Mouse (Mus musculus) midbrain, embryonic 14.5 days (tissue): ENCODE results near the gene Stpg3. TPM values are rescaled to one million over a fixed set of nuclear protein-coding genes. Genes with fewer than 3 reads are reported as not detected.

Experiments used
- ATAC-seq: fragments of 200-750 bp; cut with Nextera tagmentation; 2 replicates; pipeline ENCODE4 v1.8.0; 2017; ENCODE audit warnings: moderate number of reproducible peaks, moderate library complexity; ENCODE audit not compliant: low FRiP score, low TSS enrichment
- DNase-seq: peaks from one replicate; pipeline ENCODE4 v3.0.0-alpha.2; 2015
- H3K27ac ChIP-seq: fragments of 300-500 bp; sonication (generic); replicated peaks from 2 replicates; pipeline ENCODE4 v1.5.1; 2014; ENCODE audit warnings: mild to moderate bottlenecking, low read depth, low read length, moderate library complexity
- H3K27me3 ChIP-seq: fragments of 300-500 bp; sonication (generic); 2 replicates; pipeline ENCODE4 v1.6.1; 2014; ENCODE audit warnings: low read length, control low read depth, mixed read lengths; ENCODE audit not compliant: control insufficient read depth, insufficient read depth
- H3K36me3 ChIP-seq: fragments of 300-500 bp; sonication (generic); 2 replicates; pipeline ENCODE4 v1.6.1; 2014; ENCODE audit warnings: low read length, control low read depth; ENCODE audit not compliant: control insufficient read depth, insufficient read depth
- H3K4me1 ChIP-seq: fragments of 300-500 bp; sonication (generic); 2 replicates; pipeline ENCODE4 v1.6.1; 2014; ENCODE audit warnings: mild to moderate bottlenecking, antibody characterized with exemption, low read length, control low read depth; ENCODE audit not compliant: control insufficient read depth, insufficient read depth
- H3K4me2 ChIP-seq: fragments of 300-500 bp; sonication (generic); 2 replicates; pipeline ENCODE4 v1.6.1; 2014; ENCODE audit warnings: mild to moderate bottlenecking, low read length, moderate library complexity
- H3K4me3 ChIP-seq: fragments of 300-500 bp; sonication (generic); replicated peaks from 2 replicates; pipeline ENCODE4 v1.5.1; 2014; ENCODE audit warnings: low read depth, low read length
- H3K9ac ChIP-seq: fragments of 300-500 bp; sonication (generic); replicated peaks from 2 replicates; pipeline ENCODE4 v1.6.1; 2014; ENCODE audit warnings: mild to moderate bottlenecking, low read length, moderate library complexity
- H3K9me3 ChIP-seq: fragments of 300-500 bp; sonication (generic); 2 replicates; pipeline ENCODE4 v1.6.1; 2016; ENCODE audit warnings: low read length, control low read depth, mixed read lengths; ENCODE audit not compliant: control insufficient read depth
- WGBS: fragments of 180-500 bp; shearing (Covaris S2); extraction: QIAGEN DNeasy Blood & Tissue Kit; methylation state at CpG from one replicate; pipeline ENCODE4 v1.1.7; 2014; 5-methylcytosine and 5-hydroxymethylcytosine counted together
- polyA plus RNA-seq: library from polyadenylated mRNA; unstranded; fragments of >200 nt; fragmentation: Nextera tagmentation; extraction: Ambion mirVana; gene quantifications from 2 replicates; pipeline ENCODE4 v1.2.1, GENCODE M21; 2014

Gene Stpg3
- polyA plus RNA-seq, 1 experiment from 2014 or later = 0.16 TPM

- peak; percentile 10; the same call in 1 of the 2 replicates for ATAC-seq
- Histone ChIP-seq H3K27me3 (no peaks in the 10 kb centered on the region), H3K4me2 (peak overlapping the region; percentile 85), H3K9ac (0 out of 2 replicates have a peak overlapping the region, but pooled peaks have one; percentile 69), H3K36me3 (no peaks in the 10 kb centered on the region), H3K4me3 (peak overlapping the region; percentile 48; the same call in 1 of the 2 replicates), H3K27ac (peak overlapping the region; percentile 66), H3K4me1 (peaks cover 27% of the 10 kb centered on the region), H3K9me3 (no peaks in the 10 kb centered on the region)
- WGBS = 6% methylated on average over 2 of the region's 2 CpGs
- no peak for DNase-seq
Observed at GRCm38 (mm10) chr2:25168665-25168978, 45.8 kb downstream of the Stpg3 start.

- no peaks in the 10 kb centered on the region for H3K9me3 ChIP-seq
- under 1% methylated on average over 41 of the region's 41 CpGs for WGBS
- H3K27me3 ChIP-seq = no peaks in the 10 kb centered on the region
- DNase-seq (peak; percentile 84), ATAC-seq (peak; percentile 80)
- peak overlapping the region; percentile 66 for H3K27ac ChIP-seq
- peak overlapping the region; percentile 69 for H3K9ac ChIP-seq
- peaks cover 32% of the 10 kb centered on the region for H3K4me1 ChIP-seq
- peak overlapping the region; percentile 85 for H3K4me2 ChIP-seq
- H3K36me3 ChIP-seq = no peaks in the 10 kb centered on the region
- peak overlapping the region; percentile 48 for H3K4me3 ChIP-seq
Observed at GRCm38 (mm10) chr2:25167919-25168664, 46.3 kb downstream of the Stpg3 start.

- peak; percentile 48 for DNase-seq
- ATAC-seq = peak; percentile 28
- Histone ChIP-seq H3K4me3 (peak overlapping the region; percentile 48), H3K27me3 (no peaks in the 10 kb centered on the region), H3K4me1 (peaks cover 33% of the 10 kb centered on the region), H3K9me3 (no peaks in the 10 kb centered on the region), H3K9ac (peak overlapping the region; percentile 69), H3K27ac (peak overlapping the region; percentile 66), H3K4me2 (peak overlapping the region; percentile 85), H3K36me3 (no peaks in the 10 kb centered on the region)
- WGBS = 12% methylated on average over 4 of the region's 4 CpGs
Observed at GRCm38 (mm10) chr2:25167481-25167880, 47.0 kb downstream of the Stpg3 start.

Other genes starting within 250 kb of the Stpg3 start
- gene Mrpl41, start 239.5 kb downstream of the Stpg3 start, polyA plus RNA-seq = 160 and 178 TPM in 2 replicates
- gene Pnpla7, start 238.6 kb downstream of the Stpg3 start, polyA plus RNA-seq = 2.3 and 4.4 TPM in 2 replicates
- gene Nsmf, start 160.3 kb downstream of the Stpg3 start, polyA plus RNA-seq = 99.3 and 125 TPM in 2 replicates
- not detected in 2 replicates for gene Entpd8, start 134.3 kb downstream of the Stpg3 start, polyA plus RNA-seq
- gene Noxa1, start 119.5 kb downstream of the Stpg3 start, polyA plus RNA-seq = not detected in 2 replicates
- 13.0 and 20.8 TPM in 2 replicates for gene Nrarp, start 33.9 kb downstream of the Stpg3 start, polyA plus RNA-seq
- 0.66 and 1.1 TPM in 2 replicates for gene Tor4a, start 17.8 kb downstream of the Stpg3 start, polyA plus RNA-seq
- gene Nelfb, start 3.1 kb downstream of the Stpg3 start, polyA plus RNA-seq = 82.6 and 98.7 TPM in 2 replicates
- gene Fam166a, start 4.1 kb upstream of the Stpg3 start, polyA plus RNA-seq = not detected in 2 replicates
- 319 and 339 TPM in 2 replicates for gene Tubb4b, start 10.1 kb upstream of the Stpg3 start, polyA plus RNA-seq
- gene Slc34a3, start 19.7 kb upstream of the Stpg3 start, polyA plus RNA-seq = not detected in 2 replicates
- not detected in 2 replicates for gene Rnf224, start 22.1 kb upstream of the Stpg3 start, polyA plus RNA-seq
- gene Rnf208, start 27.6 kb upstream of the Stpg3 start, polyA plus RNA-seq = 138 and 147 TPM in 2 replicates
- gene Cysrt1, start 27.8 kb upstream of the Stpg3 start, polyA plus RNA-seq = not detected in 2 replicates
- 3.7 and 5.1 TPM in 2 replicates for gene AL732309.1, start 32.2 kb upstream of the Stpg3 start, polyA plus RNA-seq
- 11.3 and 12.9 TPM in 2 replicates for gene Tmem203, start 40.8 kb upstream of the Stpg3 start, polyA plus RNA-seq
- gene Tprn, start 48.0 kb upstream of the Stpg3 start, polyA plus RNA-seq = 13.1 and 13.3 TPM in 2 replicates
- gene Ssna1, start 57.8 kb upstream of the Stpg3 start, polyA plus RNA-seq = 196 TPM in 2 replicates
- 112 and 117 TPM in 2 replicates for gene Anapc2, start 57.8 kb upstream of the Stpg3 start, polyA plus RNA-seq
- not detected in 2 replicates for gene Tmem210, start 73.5 kb upstream of the Stpg3 start, polyA plus RNA-seq
- 0.30 TPM in 1 of 2 replicates, not detected in the other for gene Lrrc26, start 75.3 kb upstream of the Stpg3 start, polyA plus RNA-seq
- 40.5 and 41.3 TPM in 2 replicates for gene Grin1, start 104.5 kb upstream of the Stpg3 start, polyA plus RNA-seq
- gene Man1b1, start 117.7 kb upstream of the Stpg3 start, polyA plus RNA-seq = 71.2 and 78.7 TPM in 2 replicates
- 19.2 and 19.8 TPM in 2 replicates for gene Dpp7, start 141.7 kb upstream of the Stpg3 start, polyA plus RNA-seq
- gene Uap1l1, start 151.0 kb upstream of the Stpg3 start, polyA plus RNA-seq = 2.6 and 5.3 TPM in 2 replicates
- gene Sapcd2, start 157.7 kb upstream of the Stpg3 start, polyA plus RNA-seq = 13.0 and 15.4 TPM in 2 replicates
- 2.0 and 2.1 TPM in 2 replicates for gene Entpd2, start 181.2 kb upstream of the Stpg3 start, polyA plus RNA-seq
- 374 and 422 TPM in 2 replicates for gene Npdc1, start 184.7 kb upstream of the Stpg3 start, polyA plus RNA-seq
- gene Fut7, start 208.6 kb upstream of the Stpg3 start, polyA plus RNA-seq = 0.17 and 0.26 TPM in 2 replicates
- gene Abca2, start 214.1 kb upstream of the Stpg3 start, polyA plus RNA-seq = 16.9 and 17.7 TPM in 2 replicates
- 1.7 and 1.9 TPM in 2 replicates for gene Clic3, start 242.2 kb upstream of the Stpg3 start, polyA plus RNA-seq
- gene Paxx, start 246.5 kb upstream of the Stpg3 start, polyA plus RNA-seq = 95.4 and 126 TPM in 2 replicates